11 mouse cellular contexts compared by ENCODE assay signal in genomic region chr15:98511386-98511928, GRCm38 (mm10). TPM values are rescaled to one million over a fixed set of nuclear protein-coding genes. Genes with fewer than 3 reads are reported as not detected.
DNase-seq lines count a peak whose midpoint lies in the region; ATAC-seq lines count a peak whose summit lies in the region.
"Had no signal": no experiment of that assay in that cellular context is flagged by ENCODE, and none has a peak within 500 bp of the region (broad histone marks: within the 10 kb centered on the region; RNA-seq: fewer than 3 reads in every experiment).

No protein-coding gene starts in this region.

- no peak for ATAC-seq in hindbrain, embryonic 14.5 days (ENCODE audit: low FRiP score)
- no peak for ATAC-seq in hindbrain, embryonic 16.5 days
- ATAC-seq in activated CD4-positive, CD25-positive, alpha-beta regulatory T cell, adult 4 months = peak; percentile 22
- ATAC-seq in hematopoietic stem cell, adult 5-6 weeks (replicated peaks in 1 of 2; ENCODE audit: insufficient read depth in 1 of 2, low FRiP score in 2 of 2, low TSS enrichment in 1 of 2, low read depth in 1 of 2, poor library complexity in 2 of 2, severe bottlenecking in 2 of 2) = peak; percentile 40 to 60; a peak in 3 of 4 replicates
- ATAC-seq in forebrain, embryonic 16.5 days = no peak

- peak overlapping the region; percentile 49; the same call in 1 of the 2 replicates for H3K4me2 ChIP-seq in hindbrain, embryonic 14.5 days (replicated peaks)
- H3K4me2 ChIP-seq in hindbrain, embryonic 16.5 days (ENCODE audit: low read length) = no peak overlapping the region
- H3K4me2 ChIP-seq in forebrain, embryonic 16.5 days (ENCODE audit: low read length) = no peak overlapping the region

- no peak overlapping the region for H3K27ac ChIP-seq in hindbrain, embryonic 14.5 days
- no peak overlapping the region for H3K27ac ChIP-seq in hindbrain, embryonic 16.5 days (ENCODE audit: low read depth, low read length)
- H3K27ac ChIP-seq in forebrain, embryonic 16.5 days (ENCODE audit: low read length) = no peak overlapping the region
- H3K27ac ChIP-seq: limb, embryonic 15.5 days had no signal

- H3K4me1 ChIP-seq in hindbrain, embryonic 14.5 days (replicated peaks; ENCODE audit: control insufficient read depth, insufficient read depth, low read length) = peaks cover 11% of the 10 kb centered on the region
- H3K4me1 ChIP-seq in hindbrain, embryonic 16.5 days (ENCODE audit: control insufficient read depth, insufficient read depth, low read depth, low read length) = 0 out of 2 replicates have a peak, but pooled peaks cover 2% of the 10 kb centered on the region
- peaks cover 4% of the 10 kb centered on the region; the same call in 1 of the 2 replicates for H3K4me1 ChIP-seq in forebrain, embryonic 16.5 days (replicated peaks; ENCODE audit: control insufficient read depth, insufficient read depth, low read length)

- H3K36me3 ChIP-seq in hindbrain, embryonic 14.5 days (replicated peaks; ENCODE audit: control insufficient read depth, insufficient read depth) = no peaks in the 10 kb centered on the region
- H3K36me3 ChIP-seq in hindbrain, embryonic 16.5 days (ENCODE audit: control insufficient read depth, insufficient read depth, low read length) = no peaks in the 10 kb centered on the region
- H3K36me3 ChIP-seq in forebrain, embryonic 16.5 days (ENCODE audit: control insufficient read depth, insufficient read depth) = no peaks in the 10 kb centered on the region
- H3K36me3 ChIP-seq: limb, embryonic 15.5 days had no signal

- H3K4me3 ChIP-seq in hindbrain, embryonic 14.5 days (replicated peaks; ENCODE audit: low read length) = no peak overlapping the region
- no peak overlapping the region for H3K4me3 ChIP-seq in hindbrain, embryonic 16.5 days (ENCODE audit: low read length)
- H3K4me3 ChIP-seq in forebrain, embryonic 16.5 days (replicated peaks; ENCODE audit: low read length) = no peak overlapping the region

- no peak overlapping the region for H3K9ac ChIP-seq in hindbrain, embryonic 14.5 days
- H3K9ac ChIP-seq in hindbrain, embryonic 16.5 days (ENCODE audit: low read depth, low read length) = no peak overlapping the region
- no peak overlapping the region for H3K9ac ChIP-seq in forebrain, embryonic 16.5 days (replicated peaks; ENCODE audit: low read depth, low read length)
- H3K9ac ChIP-seq: limb, embryonic 15.5 days had no signal

- H3K9me3 ChIP-seq in hindbrain, embryonic 14.5 days (ENCODE audit: control insufficient read depth, low read length) = no peaks in the 10 kb centered on the region
- no peaks in the 10 kb centered on the region for H3K9me3 ChIP-seq in hindbrain, embryonic 16.5 days (ENCODE audit: control insufficient read depth, low read length)
- H3K9me3 ChIP-seq in forebrain, embryonic 16.5 days (ENCODE audit: control insufficient read depth, low read length) = no peaks in the 10 kb centered on the region
- H3K9me3 ChIP-seq: limb, embryonic 15.5 days had no signal

- WGBS in hindbrain, embryonic 14.5 days = 50% methylated on average over 13 of the region's 13 CpGs
- 45% methylated on average over 13 of the region's 13 CpGs for WGBS in hindbrain, embryonic 16.5 days
- 51% methylated on average over 13 of the region's 13 CpGs for WGBS in forebrain, embryonic 16.5 days

- no peaks in the 10 kb centered on the region for H3K27me3 ChIP-seq in hindbrain, embryonic 14.5 days (ENCODE audit: control insufficient read depth, insufficient read depth, low read length)
- H3K27me3 ChIP-seq in hindbrain, embryonic 16.5 days (replicated peaks; ENCODE audit: control insufficient read depth, insufficient read depth, low read length) = no peaks in the 10 kb centered on the region
- H3K27me3 ChIP-seq in forebrain, embryonic 16.5 days (replicated peaks; ENCODE audit: control insufficient read depth, insufficient read depth, low read length) = no peaks in the 10 kb centered on the region
- H3K27me3 ChIP-seq: limb, embryonic 15.5 days had no signal

- no peak for DNase-seq in hindbrain, embryonic 14.5 days (ENCODE audit: low spot score)
- DNase-seq in naive thymus-derived CD4-positive, alpha-beta T cell, adult 2 months (ENCODE audit: low read depth) = peak; percentile 66
- DNase-seq in gastrocnemius, postnatal 4 days (ENCODE audit: low spot score in 2 of 2) = no peak
- DNase-seq in cerebellum, adult 18-20 months = no peak

RNA-seq across cellular contexts. Expression of gene Olfr279, which starts 19.3 kb away (rescaled TPM):
- polyA plus RNA-seq in hindbrain, embryonic 14.5 days (2014; fragmentation: Nextera tagmentation; extraction: Ambion mirVana) = not detected in 2 replicates
- not detected in 2 replicates for polyA plus RNA-seq in hindbrain, embryonic 16.5 days (2015; fragmentation: Nextera tagmentation; extraction: Ambion mirVana)
- polyA plus RNA-seq in activated CD4-positive, CD25-positive, alpha-beta regulatory T cell, adult 4 months (2017; shearing (Covaris generic)) = not detected
- total RNA-seq in hematopoietic stem cell, adult 5-6 weeks (2017) = not detected in 2 replicates
- polyA plus RNA-seq in forebrain, embryonic 16.5 days (2015; fragmentation: Nextera tagmentation; extraction: Ambion mirVana) = not detected in 2 replicates
- not detected for total RNA-seq in gastrocnemius, postnatal 4 days (2021)
- polyA plus RNA-seq: embryonic facial prominence, embryonic 11.5 days; limb, embryonic 15.5 days; stomach, embryonic 16.5 days had no signal

RNA-seq across cellular contexts. Expression of gene Kansl2, which starts 22.6 kb away (rescaled TPM):
- 99.5 and 100 TPM in 2 replicates for polyA plus RNA-seq in hindbrain, embryonic 14.5 days (2014; fragmentation: Nextera tagmentation; extraction: Ambion mirVana)
- polyA plus RNA-seq in hindbrain, embryonic 16.5 days (2015; fragmentation: Nextera tagmentation; extraction: Ambion mirVana) = 90.4 and 102 TPM in 2 replicates
- 10 to 100 TPM; 29.0 to 35.9 TPM for polyA plus RNA-seq in activated CD4-positive, CD25-positive, alpha-beta regulatory T cell, adult 4 months (2017; shearing (Covaris generic))
- 55.2 and 57.8 TPM in 2 replicates for total RNA-seq in hematopoietic stem cell, adult 5-6 weeks (2017)
- 130 and 141 TPM in 2 replicates for polyA plus RNA-seq in forebrain, embryonic 16.5 days (2015; fragmentation: Nextera tagmentation; extraction: Ambion mirVana)
- 10 to 100 TPM; 75.4 to 83.9 TPM for total RNA-seq in gastrocnemius, postnatal 4 days (2021)

RNA-seq across cellular contexts. Expression of gene Lalba, which starts 28.9 kb away (rescaled TPM):
- not detected in 2 replicates for polyA plus RNA-seq in hindbrain, embryonic 14.5 days (2014; fragmentation: Nextera tagmentation; extraction: Ambion mirVana)
- not detected in 2 replicates for polyA plus RNA-seq in hindbrain, embryonic 16.5 days (2015; fragmentation: Nextera tagmentation; extraction: Ambion mirVana)
- polyA plus RNA-seq in activated CD4-positive, CD25-positive, alpha-beta regulatory T cell, adult 4 months (2017; shearing (Covaris generic)) = not detected
- total RNA-seq in hematopoietic stem cell, adult 5-6 weeks (2017) = not detected in 2 replicates
- not detected in 2 replicates for polyA plus RNA-seq in forebrain, embryonic 16.5 days (2015; fragmentation: Nextera tagmentation; extraction: Ambion mirVana)
- not detected for total RNA-seq in gastrocnemius, postnatal 4 days (2021)

RNA-seq across cellular contexts. Expression of gene OR5BS1P, which starts 41.8 kb away (rescaled TPM):
- polyA plus RNA-seq in hindbrain, embryonic 14.5 days (2014; fragmentation: Nextera tagmentation; extraction: Ambion mirVana) = not detected in 2 replicates
- polyA plus RNA-seq in hindbrain, embryonic 16.5 days (2015; fragmentation: Nextera tagmentation; extraction: Ambion mirVana) = not detected in 2 replicates
- polyA plus RNA-seq in activated CD4-positive, CD25-positive, alpha-beta regulatory T cell, adult 4 months (2017; shearing (Covaris generic)) = under 1 TPM in 1 of 2 experiments, not detected in 1; 0.07 TPM
- total RNA-seq in hematopoietic stem cell, adult 5-6 weeks (2017) = not detected in 2 replicates
- not detected in 2 replicates for polyA plus RNA-seq in forebrain, embryonic 16.5 days (2015; fragmentation: Nextera tagmentation; extraction: Ambion mirVana)
- total RNA-seq in gastrocnemius, postnatal 4 days (2021) = not detected
- polyA plus RNA-seq: embryonic facial prominence, embryonic 11.5 days; limb, embryonic 15.5 days; stomach, embryonic 16.5 days had no signal

RNA-seq across cellular contexts. Expression of gene Olfr281, which starts 59.1 kb away (rescaled TPM):
- polyA plus RNA-seq in hindbrain, embryonic 14.5 days (2014; fragmentation: Nextera tagmentation; extraction: Ambion mirVana) = not detected in 2 replicates
- not detected in 2 replicates for polyA plus RNA-seq in hindbrain, embryonic 16.5 days (2015; fragmentation: Nextera tagmentation; extraction: Ambion mirVana)
- not detected for polyA plus RNA-seq in activated CD4-positive, CD25-positive, alpha-beta regulatory T cell, adult 4 months (2017; shearing (Covaris generic))
- total RNA-seq in hematopoietic stem cell, adult 5-6 weeks (2017) = not detected in 2 replicates
- not detected in 2 replicates for polyA plus RNA-seq in forebrain, embryonic 16.5 days (2015; fragmentation: Nextera tagmentation; extraction: Ambion mirVana)
- not detected for total RNA-seq in gastrocnemius, postnatal 4 days (2021)
- polyA plus RNA-seq: embryonic facial prominence, embryonic 11.5 days; limb, embryonic 15.5 days; stomach, embryonic 16.5 days had no signal

Comparison
In these comparisons a context has a peak if more than half of its experiments do, and no peak if none do; other contexts are left out.
1. ATAC-seq: peak in activated CD4-positive, CD25-positive, alpha-beta regulatory T cell, adult 4 months (single experiment) and hematopoietic stem cell, adult 5-6 weeks (2 of 2); none in hindbrain, embryonic 14.5 days (single experiment), hindbrain, embryonic 16.5 days (single experiment) and forebrain, embryonic 16.5 days (single experiment).